In the genomic region with DNA sequence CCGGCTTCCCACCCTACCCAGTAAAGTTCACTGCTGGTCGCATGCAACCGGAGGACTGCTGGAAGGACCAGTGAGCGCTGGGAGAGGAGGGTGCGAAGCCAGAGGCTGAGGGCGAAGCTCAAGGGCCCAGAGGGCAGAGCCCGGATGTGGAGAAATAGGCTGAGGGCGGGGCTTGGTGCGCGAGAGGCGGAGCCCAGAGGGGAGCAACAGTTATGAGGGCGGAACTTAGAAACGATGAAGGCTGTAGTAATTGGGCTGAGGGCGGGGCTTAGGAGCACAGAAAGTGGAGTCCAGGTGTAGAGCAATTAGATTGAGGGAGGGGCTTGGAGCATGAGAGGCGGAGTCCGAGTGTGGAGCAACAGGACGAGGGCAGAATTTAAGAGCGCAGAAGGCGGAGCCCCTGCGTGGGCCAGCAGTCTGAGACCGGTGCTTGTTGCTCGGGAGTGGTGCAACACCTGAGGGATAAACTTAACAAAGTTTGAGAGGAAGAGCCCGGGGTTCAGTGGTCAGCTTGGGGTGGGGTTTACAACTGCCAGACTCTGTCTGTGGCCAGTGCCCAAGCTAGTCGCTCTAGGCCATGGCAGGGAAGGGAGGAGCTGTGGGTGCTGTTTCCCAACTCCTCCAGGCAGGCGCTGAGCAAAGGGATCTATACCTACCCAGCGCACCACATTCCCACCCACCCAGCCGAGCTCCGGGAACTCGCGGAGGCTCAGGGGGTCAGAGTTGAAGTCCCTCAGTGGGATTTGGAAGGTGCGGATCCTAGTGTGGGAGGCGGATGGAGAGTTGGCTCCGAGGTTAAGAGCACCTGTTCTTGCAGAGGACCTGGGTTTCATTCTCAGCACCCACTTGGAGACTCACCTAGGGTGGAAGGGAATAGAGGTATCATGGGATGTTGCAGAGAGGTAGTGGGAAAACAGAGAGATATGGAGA, we compare ENCODE assay signal across 8 mouse cellular contexts.
DNase-seq lines count a peak whose midpoint lies in the region; ATAC-seq and TF ChIP-seq lines count a peak whose summit lies in the region.

No protein-coding gene starts in this region.

- H3K36me3 ChIP-seq in ES-E14 (ENCODE audit: control insufficient read depth, insufficient read depth, low read length, poor library complexity, severe bottlenecking) = no peaks in the 10 kb centered on the region
- H3K36me3 ChIP-seq in embryonic facial prominence, embryonic 15.5 days = no peaks in the 10 kb centered on the region
- H3K36me3 ChIP-seq in heart, embryonic 14.5 days (ENCODE audit: control insufficient read depth, insufficient read depth, low read length) = no peaks in the 10 kb centered on the region
- no peaks in the 10 kb centered on the region for H3K36me3 ChIP-seq in kidney, embryonic 16.5 days (ENCODE audit: insufficient read depth, low read length)

- H3K27me3 ChIP-seq in embryonic facial prominence, embryonic 15.5 days = no peaks in the 10 kb centered on the region
- 0 out of 2 replicates have a peak, but pooled peaks cover 6% of the 10 kb centered on the region for H3K27me3 ChIP-seq in heart, embryonic 14.5 days (ENCODE audit: control insufficient read depth, insufficient read depth, low read length)
- H3K27me3 ChIP-seq in kidney, embryonic 16.5 days (ENCODE audit: insufficient read depth, low read length) = no peaks in the 10 kb centered on the region; the same call in 1 of the 2 replicates

- H3K4me1 ChIP-seq in ES-E14 (ENCODE audit: control insufficient read depth in 2 of 2, insufficient read depth in 2 of 2, low read length in 2 of 2, poor library complexity in 1 of 2) = peaks cover 0 to 5% of the 10 kb centered on the region in 2 experiments; a peak in 2 of 4 replicates
- no peaks in the 10 kb centered on the region for H3K4me1 ChIP-seq in embryonic facial prominence, embryonic 15.5 days
- H3K4me1 ChIP-seq in heart, embryonic 14.5 days (ENCODE audit: control insufficient read depth in 2 of 2, insufficient read depth in 2 of 2, low read length in 2 of 2) = no peaks in the 10 kb centered on the region
- no peaks in the 10 kb centered on the region for H3K4me1 ChIP-seq in kidney, embryonic 16.5 days (ENCODE audit: insufficient read depth, low read length)

- in situ Hi-C loops in ES-E14 (cut with MboI; ENCODE audit: low sequenced_read_pairs in 2 of 2, unreplicated experiment in 2 of 2) = no loop called here

- WGBS in embryonic facial prominence, embryonic 15.5 days = 44% methylated on average over 33 of the region's 33 CpGs
- 33% methylated on average over 33 of the region's 33 CpGs for WGBS in heart, embryonic 14.5 days
- 42% methylated on average over 33 of the region's 33 CpGs for WGBS in kidney, embryonic 16.5 days

- H3K4me2 ChIP-seq in embryonic facial prominence, embryonic 15.5 days (replicated peaks) = peak overlapping the region; percentile 8
- peak overlapping the region; percentile 51 for H3K4me2 ChIP-seq in heart, embryonic 14.5 days (ENCODE audit: low read length)
- H3K4me2 ChIP-seq in kidney, embryonic 16.5 days (replicated peaks; ENCODE audit: low read depth, low read length) = peak overlapping the region; percentile 31

- H3K4me3 ChIP-seq in ES-E14 (ENCODE audit: insufficient read depth in 1 of 2, low read depth in 1 of 2, low read length in 2 of 2, poor library complexity in 1 of 2, severe bottlenecking in 1 of 2) = peak overlapping the region; percentile 51 to 70
- peak overlapping the region; percentile 0; the same call in 1 of the 2 replicates for H3K4me3 ChIP-seq in embryonic facial prominence, embryonic 15.5 days (replicated peaks)
- peak overlapping the region; percentile 7 to 13 for H3K4me3 ChIP-seq in heart, embryonic 14.5 days (ENCODE audit: control insufficient read depth in 1 of 2, insufficient read depth in 1 of 2, low read depth in 1 of 2, low read length in 2 of 2)
- peak overlapping the region; percentile 12 for H3K4me3 ChIP-seq in kidney, embryonic 16.5 days (ENCODE audit: low read length)

- DNase-seq in ES-E14 (ENCODE audit: low read depth, low spot score) = peak; percentile 100
- DNase-seq in brain, adult 2 months (ENCODE audit: low read depth, low spot score) = peak; percentile 45
- DNase-seq in lung, postnatal 14 days = peak; percentile 53
- peak; percentile 39 for DNase-seq in ovary, postnatal 14 days (ENCODE audit: low spot score)
- DNase-seq in urinary bladder, postnatal 25 days (ENCODE audit: low spot score) = peak; percentile 70

- H3K27ac ChIP-seq in ES-E14 (ENCODE audit: insufficient read depth, low read depth, low read length, poor library complexity, severe bottlenecking) = no peak overlapping the region
- no peak overlapping the region for H3K27ac ChIP-seq in embryonic facial prominence, embryonic 15.5 days (replicated peaks)
- no peak overlapping the region for H3K27ac ChIP-seq in heart, embryonic 14.5 days (replicated peaks in 1 of 2; ENCODE audit: control insufficient read depth in 1 of 2, insufficient read depth in 1 of 2, low read depth in 2 of 2, low read length in 2 of 2)
- no peak overlapping the region for H3K27ac ChIP-seq in kidney, embryonic 16.5 days (ENCODE audit: low read length)

- no peaks in the 10 kb centered on the region for H3K9me3 ChIP-seq in ES-E14 (ENCODE audit: control insufficient read depth, insufficient read depth, low read depth, low read length)
- peaks cover 13% of the 10 kb centered on the region for H3K9me3 ChIP-seq in embryonic facial prominence, embryonic 15.5 days (replicated peaks)
- H3K9me3 ChIP-seq in heart, embryonic 14.5 days (ENCODE audit: control insufficient read depth, low read length) = peaks cover 19% of the 10 kb centered on the region
- H3K9me3 ChIP-seq in kidney, embryonic 16.5 days (ENCODE audit: low read length) = peaks cover 23% of the 10 kb centered on the region

- peak; percentile 80 for ATAC-seq in embryonic facial prominence, embryonic 15.5 days (ENCODE audit: insufficient number of reproducible peaks, low FRiP score, low TSS enrichment, low read depth)
- peak; percentile 63 for ATAC-seq in heart, embryonic 14.5 days (ENCODE audit: insufficient number of reproducible peaks, insufficient read depth, low FRiP score, low read depth)
- peak; percentile 92 for ATAC-seq in kidney, embryonic 16.5 days (ENCODE audit: low FRiP score, low TSS enrichment)

- H3K9ac ChIP-seq in ES-E14 (ENCODE audit: insufficient read depth, low read depth, low read length, poor library complexity, severe bottlenecking) = peak overlapping the region; percentile 48
- H3K9ac ChIP-seq in embryonic facial prominence, embryonic 15.5 days = no peak overlapping the region
- no peak overlapping the region for H3K9ac ChIP-seq in heart, embryonic 14.5 days (ENCODE audit: low read length)
- H3K9ac ChIP-seq in kidney, embryonic 16.5 days (replicated peaks; ENCODE audit: low read length) = no peak overlapping the region

TF ChIP-seq in ES-E14, 5 proteins besides CTCF, POLR2A, EP300 and RAD21:
- 0 out of 2 replicates have a peak, but pooled peaks have one; percentile 18 for TF ChIP-seq ZNF384 (IDR thresholded peaks at IDR 0.05; ENCODE audit: low read depth, low read length)
- 0 out of 2 replicates have a peak, but pooled peaks have one; percentile 12 for TF ChIP-seq CHD2 (IDR thresholded peaks at IDR 0.05; ENCODE audit: low read depth, low read length)
- 0 out of 2 replicates have a peak, but pooled peaks have one; percentile 44 for TF ChIP-seq HCFC1 (IDR thresholded peaks at IDR 0.05; ENCODE audit: borderline replicate concordance, insufficient read depth, low read length)
- no peak for TF ChIP-seq MAFK (IDR thresholded peaks at IDR 0.05; ENCODE audit: insufficient read depth, low read depth, low read length)
- peak; percentile 13; the same call in 1 of the 2 replicates for TF ChIP-seq ZC3H11A (IDR thresholded peaks at IDR 0.05; ENCODE audit: borderline replicate concordance, low read depth, low read length)
TF ChIP-seq in ES-E14: peak in this region for 4.

Comparison
In these comparisons a context has a peak if more than half of its experiments do, and no peak if none do; other contexts are left out.
1. DNase-seq: peak in every context shown above with its lines; median percentile 100 in ES-E14; 70 in urinary bladder, postnatal 25 days; 53 in lung, postnatal 14 days; 45 in brain, adult 2 months; 39 in ovary, postnatal 14 days.
2. H3K4me3 ChIP-seq: peak in every context shown above with its lines; median percentile 60 in ES-E14; 12 in kidney, embryonic 16.5 days; 10 in heart, embryonic 14.5 days; 0 in embryonic facial prominence, embryonic 15.5 days.